8 mouse cellular contexts compared by ENCODE assay signal in the genomic region with DNA sequence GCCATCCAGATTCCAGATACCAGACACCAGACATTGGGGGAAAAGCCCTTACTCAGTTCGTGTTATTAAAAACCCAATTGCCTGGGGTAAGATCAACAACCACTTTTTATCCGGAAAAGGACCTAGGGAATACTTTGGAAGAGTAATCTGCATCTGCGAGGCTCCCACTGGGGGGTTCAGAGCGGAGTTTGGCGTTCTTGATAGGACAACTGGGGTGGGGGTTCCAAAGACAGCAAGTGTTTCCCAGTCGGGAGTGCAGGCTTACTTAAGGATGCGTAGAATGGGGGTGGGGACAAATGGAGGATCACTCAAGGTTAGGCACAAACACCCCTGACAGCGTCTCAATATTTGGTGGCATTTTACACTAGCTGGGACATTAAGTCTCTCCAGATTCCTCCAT. TPM values are rescaled to one million over a fixed set of nuclear protein-coding genes. Genes with fewer than 3 reads are reported as not detected.
A peak's percentile ranks its signal among the peaks of the same experiment; 100 is the strongest.
DNase-seq lines count a peak whose midpoint lies in the region; ATAC-seq and TF ChIP-seq lines count a peak whose summit lies in the region.

No protein-coding gene starts in this region.

- peak overlapping the region; percentile 69 for H3K4me3 ChIP-seq in heart, embryonic 11.5 days (ENCODE audit: low read depth, low read length)
- H3K4me3 ChIP-seq in ES-E14 (ENCODE audit: insufficient read depth in 1 of 2, low read depth in 1 of 2, low read length in 2 of 2, poor library complexity in 1 of 2, severe bottlenecking in 1 of 2): peak overlapping the region; percentile 93 to 97; a peak in 3 of 4 replicates
- peak overlapping the region; percentile 78 for H3K4me3 ChIP-seq in forebrain, embryonic 15.5 days
- H3K4me3 ChIP-seq in liver, embryonic 14.5 days (ENCODE audit: insufficient read depth in 1 of 2, low read depth in 2 of 2, low read length in 2 of 2): no peak overlapping the region

- H3K27me3 ChIP-seq in heart, embryonic 11.5 days (ENCODE audit: control insufficient read depth, insufficient read depth, low read length): peaks cover 4% of the 10 kb centered on the region
- H3K27me3 ChIP-seq in forebrain, embryonic 15.5 days: no peaks in the 10 kb centered on the region
- peaks cover 3% of the 10 kb centered on the region for H3K27me3 ChIP-seq in liver, embryonic 14.5 days (ENCODE audit: control insufficient read depth, insufficient read depth, low read length)

- no peak for TF ChIP-seq EP300 in liver, embryonic 14.5 days (IDR thresholded peaks at IDR 0.05; ENCODE audit: low read depth)

- peak overlapping the region; percentile 100 for H3K4me2 ChIP-seq in heart, embryonic 11.5 days
- peak overlapping the region; percentile 93 for H3K4me2 ChIP-seq in forebrain, embryonic 15.5 days (replicated peaks)
- peak overlapping the region; percentile 94; the same call in 1 of the 2 replicates for H3K4me2 ChIP-seq in liver, embryonic 14.5 days (ENCODE audit: low read depth)

- no peak overlapping the region for H3K27ac ChIP-seq in heart, embryonic 11.5 days (ENCODE audit: low read depth, low read length)
- H3K27ac ChIP-seq in ES-E14 (ENCODE audit: insufficient read depth, low read depth, low read length, poor library complexity, severe bottlenecking): no peak overlapping the region
- H3K27ac ChIP-seq in forebrain, embryonic 15.5 days (replicated peaks): no peak overlapping the region
- no peak overlapping the region for H3K27ac ChIP-seq in liver, embryonic 14.5 days

- no peak for DNase-seq in heart, adult 11 months
- DNase-seq in ES-E14 (ENCODE audit: low read depth, low spot score): no peak
- no peak for DNase-seq in liver, embryonic 14.5 days (ENCODE audit: low read depth in 3 of 3, low spot score in 3 of 3)
- no peak for DNase-seq in adrenal gland, adult 8-10 months
- no peak for DNase-seq in right cerebral cortex, postnatal 25 days
- DNase-seq in thymus, postnatal 14 days: no peak

- in situ Hi-C loops in ES-E14 (cut with MboI; ENCODE audit: low sequenced_read_pairs in 2 of 2, unreplicated experiment in 2 of 2): no loop called here

- TF ChIP-seq CTCF in liver, embryonic 14.5 days (IDR thresholded peaks at IDR 0.05; ENCODE audit: low read depth): no peak

- H3K4me1 ChIP-seq in heart, embryonic 11.5 days (ENCODE audit: control insufficient read depth, insufficient read depth, low read length): no peaks in the 10 kb centered on the region
- peaks cover 2 to 6% of the 10 kb centered on the region in 2 experiments; a peak in 2 of 4 replicates for H3K4me1 ChIP-seq in ES-E14 (ENCODE audit: control insufficient read depth in 2 of 2, insufficient read depth in 2 of 2, low read length in 2 of 2, poor library complexity in 1 of 2)
- peaks cover 14% of the 10 kb centered on the region for H3K4me1 ChIP-seq in forebrain, embryonic 15.5 days
- peaks cover 0 to 8% of the 10 kb centered on the region in 2 experiments; a peak in 2 of 4 replicates for H3K4me1 ChIP-seq in liver, embryonic 14.5 days (replicated peaks; ENCODE audit: control insufficient read depth in 2 of 2, insufficient read depth in 2 of 2, low read length in 1 of 2)

- H3K9ac ChIP-seq in heart, embryonic 11.5 days (ENCODE audit: low read depth, low read length): no peak overlapping the region
- H3K9ac ChIP-seq in ES-E14 (ENCODE audit: insufficient read depth, low read depth, low read length, poor library complexity, severe bottlenecking): no peak overlapping the region
- 0 out of 2 replicates have a peak overlapping the region, but pooled peaks have one; percentile 11 for H3K9ac ChIP-seq in forebrain, embryonic 15.5 days (replicated peaks)
- no peak overlapping the region for H3K9ac ChIP-seq in liver, embryonic 14.5 days (replicated peaks)

- 11% methylated on average over 8 of the region's 8 CpGs for WGBS in heart, embryonic 11.5 days (ENCODE audit: insufficient replicate concordance)
- WGBS in forebrain, embryonic 15.5 days: 14% methylated on average over 8 of the region's 8 CpGs
- 29% methylated on average over 8 of the region's 8 CpGs for WGBS in liver, embryonic 14.5 days (ENCODE audit: insufficient replicate concordance)

- H3K36me3 ChIP-seq in heart, embryonic 11.5 days (ENCODE audit: control insufficient read depth, insufficient read depth, low read length): peaks cover 1% of the 10 kb centered on the region; the same call in 1 of the 2 replicates
- no peaks in the 10 kb centered on the region for H3K36me3 ChIP-seq in ES-E14 (ENCODE audit: control insufficient read depth, insufficient read depth, low read length, poor library complexity, severe bottlenecking)
- H3K36me3 ChIP-seq in forebrain, embryonic 15.5 days: no peaks in the 10 kb centered on the region
- no peaks in the 10 kb centered on the region for H3K36me3 ChIP-seq in liver, embryonic 14.5 days (replicated peaks; ENCODE audit: control insufficient read depth, insufficient read depth, low read depth)

- no peaks in the 10 kb centered on the region for H3K9me3 ChIP-seq in heart, embryonic 11.5 days (replicated peaks; ENCODE audit: control insufficient read depth, low read length)
- no peaks in the 10 kb centered on the region for H3K9me3 ChIP-seq in ES-E14 (ENCODE audit: control insufficient read depth, insufficient read depth, low read depth, low read length)
- no peaks in the 10 kb centered on the region for H3K9me3 ChIP-seq in forebrain, embryonic 15.5 days
- no peaks in the 10 kb centered on the region for H3K9me3 ChIP-seq in liver, embryonic 14.5 days (ENCODE audit: control insufficient read depth, low read length)

- ATAC-seq in heart, embryonic 11.5 days (replicated peaks; ENCODE audit: insufficient number of reproducible peaks, low FRiP score, low TSS enrichment): no peak
- ATAC-seq in forebrain, embryonic 15.5 days (replicated peaks): no peak
- ATAC-seq in liver, embryonic 14.5 days (ENCODE audit: insufficient read depth): no peak

TF ChIP-seq in ES-E14, 5 proteins besides CTCF, POLR2A, EP300 and RAD21:
- no peak for TF ChIP-seq HCFC1 (IDR thresholded peaks at IDR 0.05; ENCODE audit: borderline replicate concordance, insufficient read depth, low read length)
- no peak for TF ChIP-seq ZC3H11A (IDR thresholded peaks at IDR 0.05; ENCODE audit: borderline replicate concordance, low read depth, low read length)
- no peak for TF ChIP-seq MAFK (IDR thresholded peaks at IDR 0.05; ENCODE audit: insufficient read depth, low read depth, low read length)
- TF ChIP-seq CHD2 (IDR thresholded peaks at IDR 0.05; ENCODE audit: low read depth, low read length): no peak
- TF ChIP-seq ZNF384 (IDR thresholded peaks at IDR 0.05; ENCODE audit: low read depth, low read length): no peak

RNA-seq across cellular contexts. Expression of a gene that starts 1.5 kb away (rescaled TPM):
- 3.6 and 5.6 TPM in 2 replicates for polyA plus RNA-seq in heart, embryonic 11.5 days (2014; fragmentation: Nextera tagmentation; extraction: Ambion mirVana)
- 4.9 and 5.8 TPM in 2 replicates for total RNA-seq in ES-E14 (2012; rRNA removed)
- 24.2 and 25.3 TPM in 2 replicates for polyA plus RNA-seq in forebrain, embryonic 15.5 days (2015; fragmentation: Nextera tagmentation; extraction: Ambion mirVana)
- 0.69 and 0.77 TPM in 2 replicates for polyA plus RNA-seq in liver, embryonic 14.5 days (2012; rRNA removed)
- polyA plus RNA-seq in liver, embryonic 14.5 days (2014; fragmentation: Nextera tagmentation; extraction: Ambion mirVana): 0.49 and 1.2 TPM in 2 replicates
- total RNA-seq in adrenal gland, adult 8-10 months (2022): 10 to 100 TPM; 16.2 to 27.2 (median 21.0) TPM

RNA-seq across cellular contexts. Expression of a gene that starts 42.7 kb away (rescaled TPM):
- polyA plus RNA-seq in heart, embryonic 11.5 days (2014; fragmentation: Nextera tagmentation; extraction: Ambion mirVana): 16.1 and 17.5 TPM in 2 replicates
- 10.7 and 13.4 TPM in 2 replicates for total RNA-seq in ES-E14 (2012; rRNA removed)
- polyA plus RNA-seq in forebrain, embryonic 15.5 days (2015; fragmentation: Nextera tagmentation; extraction: Ambion mirVana): 15.1 and 15.2 TPM in 2 replicates
- 0.29 and 0.40 TPM in 2 replicates for polyA plus RNA-seq in liver, embryonic 14.5 days (2012; rRNA removed)
- 0.33 and 0.61 TPM in 2 replicates for polyA plus RNA-seq in liver, embryonic 14.5 days (2014; fragmentation: Nextera tagmentation; extraction: Ambion mirVana)
- 10 to 100 TPM; 41.7 to 59.0 (median 53.0) TPM for total RNA-seq in adrenal gland, adult 8-10 months (2022)

Comparison
In these comparisons a context has a peak if more than half of its experiments do, and no peak if none do; other contexts are left out.
1. H3K4me3 ChIP-seq: peak in heart, embryonic 11.5 days (single experiment), ES-E14 (2 of 2) and forebrain, embryonic 15.5 days (single experiment); none in liver, embryonic 14.5 days (0 of 2).
2. RNA of a gene that starts 42.7 kb away (polyA plus RNA-seq): 16.1 to 17.5 TPM in heart, embryonic 11.5 days and 15.1 to 15.2 TPM in forebrain, embryonic 15.5 days; 0.29 to 0.61 TPM in liver, embryonic 14.5 days; every median in the first group is over 10 times any median in the second.
3. Peak in every context shown above with its lines, with median percentiles within 50 percentile points of each other: H3K4me2 ChIP-seq.